Mouse (Mus musculus): ENCODE data around the gene Nkx3-2. TPM values are rescaled to one million over a fixed set of nuclear protein-coding genes. Genes with fewer than 3 reads are reported as not detected.

Nkx3-2 gene
- polyA plus RNA-seq, 1 experiment from 2014 or later, result not detected

- ATAC-seq (ENCODE audit: borderline replicate concordance, extremely low read depth, low FRiP score, low TSS enrichment), result no peak
- peaks cover 95% of the 10 kb centered on the region for H3K27me3 ChIP-seq
- no peak overlapping the region for H3K4me2 ChIP-seq
- no peaks in the 10 kb centered on the region for H3K36me3 ChIP-seq
- 4% methylated on average over 22 of the region's 22 CpGs for WGBS
- H3K9ac ChIP-seq, result no peak overlapping the region
- H3K4me3 ChIP-seq, result no peak overlapping the region
- H3K9me3 ChIP-seq, result no peaks in the 10 kb centered on the region
- H3K27ac ChIP-seq, result no peak overlapping the region
- H3K4me1 ChIP-seq, result peaks cover 23% of the 10 kb centered on the region
These were observed 3.3 kb downstream of the Nkx3-2 start for GRCm38 (mm10) chr5:41760831-41761508.

DNA sequence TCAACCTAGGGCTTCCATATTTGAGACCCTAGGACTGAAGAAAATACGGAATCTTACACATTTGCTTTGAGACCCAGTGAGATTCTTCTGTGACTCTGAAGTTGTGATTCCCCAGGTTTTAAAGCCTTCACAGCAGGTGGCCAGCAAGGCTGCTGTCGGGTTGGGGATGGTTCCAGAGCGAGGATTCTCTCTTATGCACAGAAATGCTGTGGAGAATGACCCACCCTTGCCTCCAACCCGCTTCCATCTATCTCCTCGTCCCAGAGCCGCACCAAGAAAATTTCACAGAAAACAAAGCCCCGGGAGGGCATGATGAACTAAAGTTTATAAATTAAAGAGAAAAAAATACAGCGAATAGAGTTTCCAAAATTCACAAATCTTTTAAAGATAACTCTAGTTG, 4.2 kb downstream of the Nkx3-2 start:
- no peak overlapping the region for H3K27ac ChIP-seq
- no peak overlapping the region for H3K9ac ChIP-seq
- ATAC-seq (ENCODE audit: borderline replicate concordance, extremely low read depth, low FRiP score, low TSS enrichment), result no peak
- H3K27me3 ChIP-seq, result peaks cover 97% of the 10 kb centered on the region
- H3K4me2 ChIP-seq, result no peak overlapping the region
- H3K36me3 ChIP-seq, result no peaks in the 10 kb centered on the region
- WGBS, result 1% methylated on average over 8 of the region's 8 CpGs
- H3K4me1 ChIP-seq, result peaks cover 23% of the 10 kb centered on the region
- H3K4me3 ChIP-seq, result no peak overlapping the region
- no peaks in the 10 kb centered on the region for H3K9me3 ChIP-seq

GRCm38 (mm10) chr5:41758671-41759639, 5.3 kb downstream of the Nkx3-2 start:
- ATAC-seq (ENCODE audit: borderline replicate concordance, extremely low read depth, low FRiP score, low TSS enrichment), result no peak
- H3K9me3 ChIP-seq, result no peaks in the 10 kb centered on the region
- H3K27ac ChIP-seq, result no peak overlapping the region
- H3K36me3 ChIP-seq, result no peaks in the 10 kb centered on the region
- H3K9ac ChIP-seq, result no peak overlapping the region
- peaks cover 97% of the 10 kb centered on the region for H3K27me3 ChIP-seq
- no peak overlapping the region for H3K4me2 ChIP-seq
- WGBS, result 8% methylated on average over 19 of the region's 19 CpGs
- no peak overlapping the region for H3K4me3 ChIP-seq
- H3K4me1 ChIP-seq, result peaks cover 16% of the 10 kb centered on the region

GRCm38 (mm10) chr5:41757338-41757737, 7.0 kb downstream of the Nkx3-2 start:
- H3K27ac ChIP-seq, result no peak overlapping the region
- no peak for ATAC-seq (ENCODE audit: borderline replicate concordance, extremely low read depth, low FRiP score, low TSS enrichment)
- H3K27me3 ChIP-seq, result peaks cover 97% of the 10 kb centered on the region
- peaks cover 6% of the 10 kb centered on the region; the same call in 1 of the 2 replicates for H3K4me1 ChIP-seq
- H3K4me2 ChIP-seq, result no peak overlapping the region
- no peak overlapping the region for H3K9ac ChIP-seq
- H3K36me3 ChIP-seq, result no peaks in the 10 kb centered on the region
- no peaks in the 10 kb centered on the region for H3K9me3 ChIP-seq
- WGBS, result 8% methylated on average over 5 of the region's 5 CpGs
- no peak overlapping the region for H3K4me3 ChIP-seq

DNA sequence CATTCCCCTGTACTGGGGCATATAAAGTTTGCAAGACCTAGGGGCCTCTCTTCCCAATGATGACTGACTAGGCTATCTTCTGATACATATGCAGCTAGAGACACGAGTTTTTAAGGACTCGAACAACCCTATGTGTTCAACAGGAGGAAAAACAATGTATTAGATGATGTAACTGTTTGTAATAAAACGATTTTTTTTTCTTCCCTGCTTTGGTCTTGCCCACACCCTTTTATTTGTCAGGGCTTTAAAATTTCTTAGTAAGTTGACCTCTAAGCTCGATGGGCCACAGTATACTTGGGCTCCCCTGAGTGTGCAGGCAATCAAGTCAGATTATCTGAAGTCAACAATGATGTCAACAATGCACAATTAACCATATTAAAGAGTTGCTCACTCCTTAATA, 7.9 kb downstream of the Nkx3-2 start:
- ATAC-seq (ENCODE audit: borderline replicate concordance, extremely low read depth, low FRiP score, low TSS enrichment), result no peak
- Histone ChIP-seq H3K4me3 (no peak overlapping the region), H3K9me3 (no peaks in the 10 kb centered on the region), H3K27ac (no peak overlapping the region), H3K9ac (no peak overlapping the region), H3K36me3 (no peaks in the 10 kb centered on the region), H3K4me2 (no peak overlapping the region), H3K27me3 (peaks cover 97% of the 10 kb centered on the region), H3K4me1 (0 out of 2 replicates have a peak, but pooled peaks cover under 1% of the 10 kb centered on the region)
- 5% methylated on average over 4 of the region's 4 CpGs for WGBS

DNA sequence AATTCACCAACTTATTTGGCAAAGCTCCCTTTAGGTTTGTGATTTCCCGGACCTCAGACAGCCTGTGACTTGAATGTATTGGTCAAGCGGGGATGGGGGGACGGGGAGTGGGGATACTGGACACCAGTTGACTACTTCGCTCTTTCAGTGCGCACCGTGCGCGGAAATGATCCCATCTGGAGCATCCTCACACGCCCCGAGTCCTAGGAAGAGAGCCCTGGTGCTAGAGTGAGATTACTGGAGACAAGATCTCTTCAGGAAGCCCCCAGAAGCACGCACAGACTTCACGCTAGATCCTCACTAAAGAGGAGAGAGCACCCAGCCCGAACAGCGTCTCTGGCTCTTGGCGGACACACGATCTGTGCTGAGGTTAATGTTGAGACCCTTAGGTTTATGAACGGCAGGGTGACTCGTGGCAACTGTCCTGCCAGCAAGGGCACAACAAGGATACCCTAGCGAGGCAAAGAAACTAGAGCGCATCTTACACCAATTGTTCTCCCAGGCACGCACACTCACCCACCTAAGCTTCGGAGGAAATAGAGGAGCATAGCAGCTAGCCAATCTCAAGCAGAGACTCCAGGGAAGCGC, 8.8 kb downstream of the Nkx3-2 start:
- Histone ChIP-seq H3K9me3 (no peaks in the 10 kb centered on the region), H3K4me3 (no peak overlapping the region), H3K4me2 (no peak overlapping the region), H3K9ac (no peak overlapping the region), H3K4me1 (no peaks in the 10 kb centered on the region), H3K27ac (no peak overlapping the region), H3K36me3 (no peaks in the 10 kb centered on the region), H3K27me3 (peaks cover 99% of the 10 kb centered on the region)
- 2% methylated on average over 23 of the region's 23 CpGs for WGBS
- no peak for ATAC-seq (ENCODE audit: borderline replicate concordance, extremely low read depth, low FRiP score, low TSS enrichment)

DNA sequence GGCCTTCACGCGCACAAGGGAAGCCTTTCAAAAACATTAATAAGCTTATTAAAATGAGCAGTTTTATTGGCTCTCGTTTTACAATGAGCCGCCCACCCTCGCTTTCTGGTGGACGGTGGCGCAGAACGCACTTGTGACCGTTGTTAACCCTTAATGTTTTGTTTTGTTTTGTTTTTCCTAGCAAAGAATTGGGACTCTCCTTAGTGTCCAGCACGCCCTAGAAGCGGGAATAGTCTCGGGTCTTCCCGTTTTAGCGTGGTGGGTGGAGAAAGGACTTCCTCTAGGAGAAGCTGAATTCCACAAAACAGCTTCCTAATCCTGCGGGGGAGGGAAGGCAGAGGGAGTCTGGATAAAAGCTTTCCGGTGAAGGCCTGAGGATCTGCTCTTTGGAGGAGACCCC, 9.5 kb downstream of the Nkx3-2 start:
- H3K27me3 ChIP-seq, result peaks cover 99% of the 10 kb centered on the region
- no peaks in the 10 kb centered on the region for H3K36me3 ChIP-seq
- H3K27ac ChIP-seq, result no peak overlapping the region
- H3K4me3 ChIP-seq, result 0 out of 2 replicates have a peak overlapping the region, but pooled peaks have one; percentile 3
- H3K9me3 ChIP-seq, result no peaks in the 10 kb centered on the region
- WGBS, result under 1% methylated on average over 16 of the region's 16 CpGs
- H3K9ac ChIP-seq, result no peak overlapping the region
- no peaks in the 10 kb centered on the region for H3K4me1 ChIP-seq
- ATAC-seq (ENCODE audit: borderline replicate concordance, extremely low read depth, low FRiP score, low TSS enrichment), result no peak
- peak overlapping the region; percentile 19; the same call in 1 of the 2 replicates for H3K4me2 ChIP-seq

DNA sequence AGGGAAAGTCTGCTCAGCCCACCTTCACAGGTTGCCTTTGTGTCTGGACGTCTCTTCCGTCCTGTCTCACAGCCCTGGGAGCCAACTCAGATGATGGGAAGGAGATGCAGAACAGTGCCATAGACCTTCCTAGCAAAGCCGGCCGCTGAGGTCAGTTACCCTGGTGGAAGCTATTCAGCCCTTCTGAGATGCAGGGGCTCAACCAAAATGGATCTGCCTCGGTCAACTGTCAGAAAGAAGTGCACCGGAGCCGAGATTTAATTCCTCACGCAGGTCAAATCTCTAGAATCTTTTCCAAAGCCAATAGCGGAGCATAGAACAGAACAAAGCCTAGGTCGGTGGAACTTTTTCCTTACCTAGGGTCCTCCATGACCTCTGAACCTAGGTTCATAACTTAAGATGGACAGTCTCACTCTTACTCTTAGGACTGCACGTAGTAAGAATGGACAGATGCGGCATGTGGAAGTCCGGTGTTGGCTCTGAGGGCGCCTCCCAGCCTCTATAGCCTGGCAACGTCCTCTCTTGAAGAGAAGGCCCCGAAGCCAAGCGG, 10.0 kb downstream of the Nkx3-2 start:
- 2% methylated on average over 17 of the region's 17 CpGs for WGBS
- H3K4me3 ChIP-seq, result no peak overlapping the region

DNA sequence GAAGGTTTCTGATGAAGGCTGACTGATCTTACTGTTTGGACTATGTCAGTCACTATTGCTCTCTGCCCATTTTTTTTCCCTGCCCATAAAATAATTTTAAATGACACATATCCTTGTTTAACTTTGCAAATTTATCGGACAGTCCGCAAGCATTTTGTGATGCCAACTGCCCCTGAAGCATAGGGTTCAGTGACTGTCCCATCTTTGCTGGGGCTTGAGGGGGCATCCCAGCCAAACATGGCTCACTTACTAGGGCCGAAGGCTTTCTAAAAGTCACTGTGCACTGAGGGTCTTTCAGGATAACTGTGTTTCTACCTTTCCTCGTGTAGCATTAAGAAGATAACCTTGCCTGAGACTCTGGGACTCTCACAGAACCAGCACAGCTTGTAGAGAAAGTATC, 11.6 kb downstream of the Nkx3-2 start:
- Histone ChIP-seq H3K27ac (no peak overlapping the region), H3K9ac (no peak overlapping the region), H3K4me1 (no peaks in the 10 kb centered on the region), H3K9me3 (no peaks in the 10 kb centered on the region), H3K36me3 (no peaks in the 10 kb centered on the region), H3K4me2 (no peak overlapping the region), H3K4me3 (no peak overlapping the region), H3K27me3 (peaks cover 99% of the 10 kb centered on the region)
- no peak for ATAC-seq (ENCODE audit: borderline replicate concordance, extremely low read depth, low FRiP score, low TSS enrichment)
- WGBS, result 32% methylated on average over 4 of the region's 4 CpGs

More for the DNA sequence above, 10.0 kb downstream of the Nkx3-2 start:
- H3K4me1 ChIP-seq, result no peaks in the 10 kb centered on the region
- no peak overlapping the region for H3K9ac ChIP-seq
- no peaks in the 10 kb centered on the region for H3K36me3 ChIP-seq
- H3K27me3 ChIP-seq, result peaks cover 99% of the 10 kb centered on the region
- ATAC-seq (ENCODE audit: borderline replicate concordance, extremely low read depth, low FRiP score, low TSS enrichment), result no peak
- peak overlapping the region; percentile 19; the same call in 1 of the 2 replicates for H3K4me2 ChIP-seq
- no peaks in the 10 kb centered on the region for H3K9me3 ChIP-seq
- no peak overlapping the region for H3K27ac ChIP-seq

DNA sequence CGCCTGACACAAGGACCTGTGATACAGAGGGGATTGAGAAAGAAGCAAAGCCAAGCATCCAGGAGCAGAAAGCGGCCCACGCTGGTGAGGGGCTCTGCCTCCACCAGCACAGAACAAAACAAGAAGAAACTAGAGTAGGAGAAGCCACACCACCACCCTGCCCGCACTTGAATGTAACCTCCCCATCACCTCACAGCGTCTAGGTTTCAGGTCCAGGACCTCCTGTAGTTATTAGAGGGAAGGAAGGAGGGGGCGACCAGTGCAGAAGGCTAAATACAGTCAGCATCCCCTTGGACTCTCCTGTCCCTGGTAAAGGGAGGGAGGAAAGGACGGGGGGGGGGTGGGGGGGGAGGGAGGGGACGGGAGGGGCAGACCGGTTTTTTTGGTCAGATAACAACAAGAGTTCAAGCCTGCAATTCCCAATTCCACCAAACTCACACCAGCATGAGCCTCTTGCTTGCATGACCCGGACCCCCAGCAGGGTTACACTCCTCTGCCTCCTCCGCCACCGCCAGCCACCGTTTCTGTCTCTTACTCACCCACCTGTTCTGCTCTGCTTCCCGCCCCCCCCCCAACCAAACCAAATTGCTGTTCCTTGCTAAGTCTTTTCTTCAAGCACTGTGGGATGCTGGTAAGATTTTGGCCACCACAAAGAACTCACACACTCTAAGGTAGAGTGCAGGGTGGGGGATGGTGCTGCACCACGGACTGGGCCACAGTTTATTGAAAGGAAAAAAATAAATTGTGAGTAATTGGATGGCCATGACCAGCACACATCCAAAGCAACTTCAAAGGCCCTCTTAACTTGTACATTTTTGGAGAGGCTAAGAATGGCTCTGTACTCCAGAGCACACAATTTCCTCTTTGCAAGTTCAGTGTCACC, 19.2 kb downstream of the Nkx3-2 start:
- no peaks in the 10 kb centered on the region for H3K36me3 ChIP-seq
- H3K9me3 ChIP-seq, result no peaks in the 10 kb centered on the region
- H3K4me1 ChIP-seq, result no peaks in the 10 kb centered on the region
- no peak overlapping the region for H3K4me3 ChIP-seq
- no peak overlapping the region for H3K27ac ChIP-seq
- 6% methylated on average over 12 of the region's 15 CpGs for WGBS
- H3K4me2 ChIP-seq, result no peak overlapping the region
- 0 out of 2 replicates have a peak, but pooled peaks have one; percentile 31 for ATAC-seq (ENCODE audit: borderline replicate concordance, extremely low read depth, low FRiP score, low TSS enrichment)
- H3K9ac ChIP-seq, result no peak overlapping the region
- peaks cover 70% of the 10 kb centered on the region for H3K27me3 ChIP-seq

- H3K9ac ChIP-seq, result no peak overlapping the region
- 12% methylated on average over 7 of the region's 7 CpGs for WGBS
- ATAC-seq (ENCODE audit: borderline replicate concordance, extremely low read depth, low FRiP score, low TSS enrichment), result no peak
- H3K4me1 ChIP-seq, result no peaks in the 10 kb centered on the region
- H3K4me3 ChIP-seq, result no peak overlapping the region
- H3K9me3 ChIP-seq, result no peaks in the 10 kb centered on the region
- H3K27me3 ChIP-seq, result peaks cover 62% of the 10 kb centered on the region
- no peak overlapping the region for H3K27ac ChIP-seq
- H3K4me2 ChIP-seq, result no peak overlapping the region
- no peaks in the 10 kb centered on the region for H3K36me3 ChIP-seq
These were observed 20.1 kb downstream of the Nkx3-2 start for GRCm38 (mm10) chr5:41744234-41744633.

Data from lung, embryonic 15.5 days (tissue).